Mouse (Mus musculus) left cerebral cortex, adult 2 months (tissue): ENCODE data around the gene Pmm2. TPM values are rescaled to one million over a fixed set of nuclear protein-coding genes. Genes with fewer than 3 reads are reported as not detected.

ENCODE experiments used
- DNase-seq, 2 experiments: peaks; one replicate each; pipeline ENCODE4 v3.0.0; 2021 to 2022; ENCODE audit warnings: low spot score in 2 of 2, mixed read lengths in 1 of 2; ENCODE audit errors: extremely low spot score in 1 of 2
- H3K27ac ChIP-seq: fragments of 200-600 bp; 2 replicates; pipeline ENCODE4 v1.8.1; 2022
- H3K4me3 ChIP-seq: fragments of 200-600 bp; 2 replicates; pipeline ENCODE4 v1.8.1; 2022
- CTCF ChIP-seq: fragments of 200-600 bp; IDR thresholded peaks from 2 replicates; pipeline ENCODE4 v1.8.1; 2022; ENCODE audit warnings: antibody characterized with exemption, mild to moderate bottlenecking, moderate library complexity
- intact Hi-C: fragments of 180-260 bp; cut with DNase I; formaldehyde crosslinking; loops from one replicate; pipeline ENCODE4 v1.15.1; 2025
- total RNA-seq, 2 experiments: library from RNA; stranded (reverse); gene quantifications; 2 replicates each; pipeline ENCODE4 v1.2.3; 2021

The Pmm2 gene
- total RNA-seq, 2 experiments from 2014 or later = 36.2 to 36.9 TPM

DNA sequence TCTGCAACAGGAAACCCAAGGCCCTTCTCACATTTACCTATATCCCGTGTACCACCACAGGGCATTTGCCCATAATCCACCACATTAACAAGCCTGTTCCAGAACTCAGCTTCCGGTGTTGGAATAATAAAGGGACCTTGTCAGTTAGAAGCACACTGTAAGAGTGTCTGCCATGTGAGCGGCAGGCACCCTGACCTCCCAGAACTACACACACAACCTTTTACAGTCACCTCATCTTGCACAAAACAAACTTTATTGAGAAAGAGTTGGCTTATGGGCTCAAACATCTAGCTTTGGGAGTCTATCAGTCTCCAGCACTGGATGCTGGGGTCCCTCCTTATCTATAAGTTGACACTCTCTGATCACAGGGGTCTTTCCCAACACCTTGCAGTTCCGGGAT, 20.9 kb downstream of the Pmm2 start:
- Histone ChIP-seq H3K27ac (no peak overlapping the region), H3K4me3 (no peak overlapping the region)
- no peak for DNase-seq
- no peak for TF ChIP-seq CTCF
- intact Hi-C loops = no loop called here

GRCm38 (mm10) chr16:8658764-8659163, 21.3 kb downstream of the Pmm2 start:
- TF ChIP-seq CTCF = no peak
- H3K27ac ChIP-seq = no peak overlapping the region
- intact Hi-C loops = no loop called here
- H3K4me3 ChIP-seq = no peak overlapping the region
- DNase-seq = no peak

- DNase-seq = no peak
- TF ChIP-seq CTCF = no peak
- intact Hi-C loops = no loop called here
- Histone ChIP-seq H3K27ac (no peak overlapping the region), H3K4me3 (no peak overlapping the region)
Observed at GRCm38 (mm10) chr16:8663022-8663421, 25.5 kb downstream of the Pmm2 start.

DNA sequence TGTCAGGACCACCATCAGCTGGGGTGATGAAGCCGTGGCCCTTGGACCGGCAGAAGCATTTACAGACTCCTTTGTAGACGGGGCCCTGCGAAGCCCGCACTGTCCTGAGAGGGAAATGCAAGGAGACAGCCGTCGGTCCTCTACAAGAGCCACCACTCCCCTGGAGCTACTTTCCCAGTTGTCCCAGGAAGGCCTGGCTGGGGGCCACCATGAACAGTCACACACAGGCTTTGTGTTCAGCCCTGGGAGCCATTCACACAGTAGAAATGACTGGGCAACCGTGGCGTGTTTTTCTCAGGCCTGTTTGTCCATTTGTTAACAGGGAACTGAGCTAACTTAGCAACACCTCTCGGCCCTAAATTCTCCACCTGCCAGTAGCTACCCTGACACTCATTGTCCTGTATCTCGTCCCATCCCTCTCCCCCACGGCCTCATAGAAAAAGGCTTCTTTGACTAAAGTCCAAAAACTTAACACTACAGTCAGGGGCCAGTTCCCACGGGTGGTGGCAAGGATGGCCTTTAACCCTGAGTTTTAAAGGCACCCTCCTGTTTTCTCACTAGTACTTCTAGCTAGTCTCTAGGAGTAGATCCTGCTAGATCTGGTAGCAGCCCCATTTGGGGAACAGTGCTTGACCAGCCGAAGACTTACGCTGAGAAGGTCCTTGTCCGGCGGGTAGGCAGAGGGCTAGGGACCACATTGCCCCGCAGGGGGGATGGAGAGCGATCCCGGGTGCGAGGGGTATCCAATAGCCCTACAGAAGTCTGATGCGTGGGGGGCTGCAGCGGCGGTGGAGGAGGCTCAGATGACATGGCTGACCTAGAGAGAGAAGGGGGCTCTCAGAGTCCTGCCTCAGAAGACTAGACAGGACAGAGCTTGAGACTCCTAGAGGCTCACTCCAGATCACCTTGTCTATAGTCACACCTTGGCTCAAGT, 26.4 kb downstream of the Pmm2 start:
- no peak for DNase-seq
- TF ChIP-seq CTCF = no peak
- intact Hi-C loops = no loop called here
- no peak overlapping the region for H3K27ac ChIP-seq
- H3K4me3 ChIP-seq = no peak overlapping the region

DNA sequence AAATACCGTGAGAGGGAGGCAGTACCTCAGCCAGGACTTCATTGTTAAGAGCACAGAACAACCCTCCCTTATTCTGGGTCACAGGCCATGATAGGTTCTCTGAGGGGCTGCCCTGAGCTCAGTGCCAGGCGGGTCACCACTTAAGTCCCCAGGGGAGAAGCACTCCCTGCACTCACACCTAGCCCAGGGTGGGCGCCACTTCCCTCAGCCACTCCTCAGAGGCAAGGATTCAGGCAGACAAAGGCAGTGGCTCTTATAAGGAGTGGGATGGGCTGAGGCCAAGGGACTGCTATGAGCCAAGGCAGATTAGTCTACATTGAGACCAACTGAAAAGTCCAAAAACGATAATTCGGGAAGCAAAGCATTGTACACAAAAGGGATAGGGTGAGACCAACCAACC, 27.9 kb downstream of the Pmm2 start:
- intact Hi-C loops = no loop called here
- DNase-seq = no peak
- H3K27ac ChIP-seq = no peak overlapping the region
- H3K4me3 ChIP-seq = no peak overlapping the region
- no peak for TF ChIP-seq CTCF

- DNase-seq = no peak
- no peak overlapping the region for H3K27ac ChIP-seq
- H3K4me3 ChIP-seq = no peak overlapping the region
- intact Hi-C loops = no loop called here
- TF ChIP-seq CTCF = no peak
Observed at GRCm38 (mm10) chr16:8666452-8666851, 29.0 kb downstream of the Pmm2 start.

- intact Hi-C loops = no loop called here
- DNase-seq = no peak
- Histone ChIP-seq H3K4me3 (no peak overlapping the region), H3K27ac (no peak overlapping the region)
- no peak for TF ChIP-seq CTCF
Observed at GRCm38 (mm10) chr16:8667261-8667660, 29.8 kb downstream of the Pmm2 start.

- intact Hi-C loops = no loop called here
- DNase-seq = no peak
- H3K27ac ChIP-seq = no peak overlapping the region
- no peak for TF ChIP-seq CTCF
- H3K4me3 ChIP-seq = no peak overlapping the region
Observed at GRCm38 (mm10) chr16:8667814-8668213, 30.3 kb downstream of the Pmm2 start.

- DNase-seq = no peak
- intact Hi-C loops = no loop called here
- H3K27ac ChIP-seq = no peak overlapping the region
- H3K4me3 ChIP-seq = no peak overlapping the region
- no peak for TF ChIP-seq CTCF
Observed at GRCm38 (mm10) chr16:8668386-8668785, 30.9 kb downstream of the Pmm2 start.

DNA sequence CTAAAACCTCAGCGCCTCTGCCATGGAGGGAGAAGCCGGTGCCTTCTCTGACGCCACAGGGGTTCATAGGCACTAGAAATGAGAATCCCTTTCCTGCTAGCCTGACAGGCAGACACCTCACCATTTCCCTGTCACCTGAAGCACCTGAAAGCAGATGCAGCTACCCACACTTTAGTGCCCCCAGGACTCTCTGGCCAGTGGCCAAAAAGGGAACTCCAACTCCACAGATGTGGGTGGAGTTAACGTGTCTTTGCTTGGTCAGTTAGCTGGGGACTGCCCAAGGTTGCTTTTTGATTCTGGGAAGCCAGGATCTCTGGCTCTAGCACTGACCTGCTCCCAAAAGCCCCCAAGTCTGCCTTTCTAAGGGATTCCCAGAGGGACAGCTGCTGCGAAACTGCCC, 32.0 kb downstream of the Pmm2 start:
- H3K4me3 ChIP-seq = no peak overlapping the region
- H3K27ac ChIP-seq = no peak overlapping the region
- DNase-seq = no peak
- no peak for TF ChIP-seq CTCF
- intact Hi-C loops = no loop called here

GRCm38 (mm10) chr16:8670041-8671035, 32.9 kb downstream of the Pmm2 start:
- DNase-seq = no peak
- intact Hi-C loops = no loop called here
- TF ChIP-seq CTCF = no peak
- Histone ChIP-seq H3K27ac (peak overlapping the region; percentile 40), H3K4me3 (peak overlapping the region; percentile 49; the same call in 1 of the 2 replicates)
